Mouse (Mus musculus): ENCODE results near the gene Ralbp1. TPM values are rescaled to one million over a fixed set of nuclear protein-coding genes. Genes with fewer than 3 reads are reported as not detected.

The Ralbp1 gene
- polyA plus RNA-seq, 1 experiment from 2014 or later: 50.9 TPM

- no peaks in the 10 kb centered on the region for H3K9me3 ChIP-seq (replicated peaks)
- no peaks in the 10 kb centered on the region for H3K4me1 ChIP-seq
- H3K36me3 ChIP-seq: peaks cover 23% of the 10 kb centered on the region
- no peak overlapping the region for H3K4me3 ChIP-seq
- H3K27me3 ChIP-seq: no peaks in the 10 kb centered on the region
- no peak overlapping the region; the same call in 1 of the 2 replicates for H3K9ac ChIP-seq
- H3K27ac ChIP-seq: no peak overlapping the region
- H3K4me2 ChIP-seq (replicated peaks): no peak overlapping the region
- ATAC-seq (ENCODE audit: low FRiP score): no peak
These were observed 20.3 kb downstream of the Ralbp1 start for GRCm38 (mm10) chr17:65865265-65865664.

GRCm38 (mm10) chr17:65864742-65865141, 20.9 kb downstream of the Ralbp1 start:
- Histone ChIP-seq H3K4me3 (no peak overlapping the region), H3K9me3 (replicated peaks) (no peaks in the 10 kb centered on the region), H3K4me1 (no peaks in the 10 kb centered on the region), H3K27ac (no peak overlapping the region), H3K4me2 (replicated peaks) (no peak overlapping the region), H3K27me3 (no peaks in the 10 kb centered on the region), H3K9ac (no peak overlapping the region), H3K36me3 (peaks cover 23% of the 10 kb centered on the region)
- no peak for ATAC-seq (ENCODE audit: low FRiP score)
- WGBS: 40% methylated on average over 4 of the region's 4 CpGs

GRCm38 (mm10) chr17:65863830-65864229, 21.8 kb downstream of the Ralbp1 start:
- WGBS: 93% methylated on average over 12 of the region's 12 CpGs
- Histone ChIP-seq H3K9ac (no peak overlapping the region), H3K9me3 (replicated peaks) (no peaks in the 10 kb centered on the region), H3K27ac (no peak overlapping the region), H3K4me1 (no peaks in the 10 kb centered on the region), H3K27me3 (no peaks in the 10 kb centered on the region), H3K36me3 (peaks cover 29% of the 10 kb centered on the region), H3K4me3 (no peak overlapping the region), H3K4me2 (replicated peaks) (no peak overlapping the region)
- no peak for ATAC-seq (ENCODE audit: low FRiP score)

- Histone ChIP-seq H3K27ac (no peak overlapping the region), H3K27me3 (no peaks in the 10 kb centered on the region), H3K9me3 (replicated peaks) (no peaks in the 10 kb centered on the region), H3K36me3 (peaks cover 39% of the 10 kb centered on the region), H3K4me2 (replicated peaks) (no peak overlapping the region), H3K9ac (no peak overlapping the region), H3K4me1 (no peaks in the 10 kb centered on the region), H3K4me3 (no peak overlapping the region)
- ATAC-seq (ENCODE audit: low FRiP score): no peak
- 56% methylated on average over 4 of the region's 4 CpGs for WGBS
These were observed 23.0 kb downstream of the Ralbp1 start for GRCm38 (mm10) chr17:65862579-65862978.

GRCm38 (mm10) chr17:65857617-65858016, 28.0 kb downstream of the Ralbp1 start:
- peaks cover 58% of the 10 kb centered on the region for H3K36me3 ChIP-seq
- 86% methylated on average over 4 of the region's 4 CpGs for WGBS

GRCm38 (mm10) chr17:65854006-65854405, 31.6 kb downstream of the Ralbp1 start:
- no peaks in the 10 kb centered on the region for H3K9me3 ChIP-seq (replicated peaks)
- H3K27me3 ChIP-seq: no peaks in the 10 kb centered on the region
- no peak overlapping the region for H3K27ac ChIP-seq
- no peak for ATAC-seq (ENCODE audit: low FRiP score)
- no peak overlapping the region for H3K9ac ChIP-seq
- H3K36me3 ChIP-seq: peaks cover 80% of the 10 kb centered on the region
- H3K4me3 ChIP-seq: no peak overlapping the region
- no peak overlapping the region for H3K4me2 ChIP-seq (replicated peaks)
- WGBS: 94% methylated on average over 4 of the region's 4 CpGs
- H3K4me1 ChIP-seq: no peaks in the 10 kb centered on the region

More at GRCm38 (mm10) chr17:65857617-65858016, 28.0 kb downstream of the Ralbp1 start:
- Histone ChIP-seq H3K9ac (no peak overlapping the region), H3K27ac (no peak overlapping the region), H3K4me2 (replicated peaks) (no peak overlapping the region), H3K9me3 (replicated peaks) (no peaks in the 10 kb centered on the region), H3K4me1 (no peaks in the 10 kb centered on the region), H3K4me3 (no peak overlapping the region), H3K27me3 (no peaks in the 10 kb centered on the region)
- no peak for ATAC-seq (ENCODE audit: low FRiP score)

GRCm38 (mm10) chr17:65853326-65853725, 32.3 kb downstream of the Ralbp1 start:
- Histone ChIP-seq H3K4me2 (replicated peaks) (no peak overlapping the region), H3K36me3 (peaks cover 78% of the 10 kb centered on the region), H3K27ac (no peak overlapping the region), H3K4me3 (no peak overlapping the region), H3K4me1 (no peaks in the 10 kb centered on the region), H3K9ac (no peak overlapping the region), H3K27me3 (no peaks in the 10 kb centered on the region), H3K9me3 (replicated peaks) (no peaks in the 10 kb centered on the region)
- 92% methylated on average over 6 of the region's 6 CpGs for WGBS
- ATAC-seq (ENCODE audit: low FRiP score): no peak

- peaks cover 74% of the 10 kb centered on the region for H3K36me3 ChIP-seq
- no peak overlapping the region for H3K9ac ChIP-seq
These were observed 33.8 kb downstream of the Ralbp1 start for GRCm38 (mm10) chr17:65851749-65852148.

GRCm38 (mm10) chr17:65850487-65850886, 35.1 kb downstream of the Ralbp1 start:
- Histone ChIP-seq H3K4me2 (replicated peaks) (no peak overlapping the region), H3K9ac (no peak overlapping the region), H3K27ac (no peak overlapping the region), H3K4me3 (no peak overlapping the region), H3K36me3 (peaks cover 63% of the 10 kb centered on the region), H3K27me3 (no peaks in the 10 kb centered on the region), H3K4me1 (no peaks in the 10 kb centered on the region), H3K9me3 (replicated peaks) (no peaks in the 10 kb centered on the region)
- 92% methylated on average over 17 of the region's 17 CpGs for WGBS
- ATAC-seq (ENCODE audit: low FRiP score): no peak

More at GRCm38 (mm10) chr17:65851749-65852148, 33.8 kb downstream of the Ralbp1 start:
- 94% methylated on average over 6 of the region's 6 CpGs for WGBS
- Histone ChIP-seq H3K4me2 (replicated peaks) (no peak overlapping the region), H3K9me3 (replicated peaks) (no peaks in the 10 kb centered on the region), H3K4me1 (no peaks in the 10 kb centered on the region), H3K4me3 (no peak overlapping the region), H3K27ac (no peak overlapping the region), H3K27me3 (no peaks in the 10 kb centered on the region)
- ATAC-seq (ENCODE audit: low FRiP score): no peak

- no peaks in the 10 kb centered on the region for H3K27me3 ChIP-seq
- H3K4me2 ChIP-seq (replicated peaks): no peak overlapping the region
- no peak overlapping the region for H3K4me3 ChIP-seq
- H3K27ac ChIP-seq: 0 out of 2 replicates have a peak overlapping the region, but pooled peaks have one; percentile 8
- peaks cover 62% of the 10 kb centered on the region for H3K36me3 ChIP-seq
- ATAC-seq (ENCODE audit: low FRiP score): no peak
- H3K4me1 ChIP-seq: no peaks in the 10 kb centered on the region
- WGBS: 81% methylated on average over 11 of the region's 11 CpGs
- H3K9ac ChIP-seq: no peak overlapping the region
- H3K9me3 ChIP-seq (replicated peaks): no peaks in the 10 kb centered on the region
These were observed 37.7 kb downstream of the Ralbp1 start for GRCm38 (mm10) chr17:65847694-65848449.

GRCm38 (mm10) chr17:65845423-65845822, 40.2 kb downstream of the Ralbp1 start:
- Histone ChIP-seq H3K9ac (no peak overlapping the region), H3K4me3 (no peak overlapping the region), H3K27me3 (no peaks in the 10 kb centered on the region), H3K36me3 (peaks cover 64% of the 10 kb centered on the region), H3K4me1 (no peaks in the 10 kb centered on the region), H3K27ac (no peak overlapping the region), H3K4me2 (replicated peaks) (no peak overlapping the region), H3K9me3 (replicated peaks) (no peaks in the 10 kb centered on the region)
- WGBS: 94% methylated on average over 6 of the region's 6 CpGs
- ATAC-seq (ENCODE audit: low FRiP score): no peak

- Histone ChIP-seq H3K9me3 (replicated peaks) (no peaks in the 10 kb centered on the region), H3K4me3 (no peak overlapping the region), H3K4me1 (no peaks in the 10 kb centered on the region), H3K9ac (no peak overlapping the region), H3K4me2 (replicated peaks) (no peak overlapping the region), H3K36me3 (peaks cover 70% of the 10 kb centered on the region), H3K27ac (no peak overlapping the region), H3K27me3 (no peaks in the 10 kb centered on the region)
- ATAC-seq (ENCODE audit: low FRiP score): no peak
- 83% methylated on average over 10 of the region's 10 CpGs for WGBS
These were observed 42.8 kb downstream of the Ralbp1 start for GRCm38 (mm10) chr17:65842669-65843381.

All from hindbrain, embryonic 12.5 days (tissue).